Mouse (Mus musculus) heart, postnatal 25 days (tissue): ENCODE results near the gene Snrnp25. TPM values are rescaled to one million over a fixed set of nuclear protein-coding genes. Genes with fewer than 3 reads are reported as not detected.
A peak's percentile ranks its signal among the peaks of the same experiment; 100 is the strongest.

Experiments
- DNase-seq: peaks from one replicate; pipeline ENCODE4 v3.0.0; 2022; ENCODE audit warnings: low spot score
- intact Hi-C: fragments of 180-260 bp; cut with DNase I; formaldehyde crosslinking; loops from one replicate; pipeline ENCODE4 v1.15.1; 2025
- total RNA-seq, 2 experiments: library from RNA; stranded (reverse); gene quantifications; 2 replicates each; pipeline ENCODE4 v1.2.3; 2021

The Snrnp25 gene
- total RNA-seq, 2 experiments from 2014 or later, result 11.1 to 12.4 TPM

DNA sequence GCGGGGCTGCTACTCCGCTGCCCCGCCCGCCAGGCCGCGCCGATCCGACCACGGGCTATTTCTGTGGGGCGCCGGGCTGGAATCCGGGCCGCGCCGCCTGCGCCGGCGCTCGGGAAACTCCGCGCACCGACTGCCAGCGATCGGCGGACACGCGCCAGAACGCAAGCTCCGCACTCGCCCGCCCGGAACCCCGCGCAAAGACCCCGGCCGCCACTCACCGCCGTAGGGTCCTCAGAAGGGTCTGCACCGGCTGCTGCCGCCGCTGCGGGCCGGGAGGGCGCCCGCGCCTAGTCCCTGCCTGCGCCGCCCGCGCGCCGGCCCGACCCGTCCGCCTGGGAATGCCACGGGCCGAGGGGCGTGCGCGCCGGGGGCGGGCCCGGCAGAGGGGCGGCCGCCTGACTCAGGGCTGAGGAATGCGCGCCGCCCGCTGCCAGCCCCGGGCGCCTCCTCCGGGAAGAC is 16.8 kb downstream of the Snrnp25 start, which contains the start of gene Rhbdf1:
TSS of gene Rhbdf1 (minus strand) at position 350 of the 459 bp plus-strand sequence.
- intact Hi-C loops, result no loop called here
- DNase-seq, result peak; percentile 62

DNA sequence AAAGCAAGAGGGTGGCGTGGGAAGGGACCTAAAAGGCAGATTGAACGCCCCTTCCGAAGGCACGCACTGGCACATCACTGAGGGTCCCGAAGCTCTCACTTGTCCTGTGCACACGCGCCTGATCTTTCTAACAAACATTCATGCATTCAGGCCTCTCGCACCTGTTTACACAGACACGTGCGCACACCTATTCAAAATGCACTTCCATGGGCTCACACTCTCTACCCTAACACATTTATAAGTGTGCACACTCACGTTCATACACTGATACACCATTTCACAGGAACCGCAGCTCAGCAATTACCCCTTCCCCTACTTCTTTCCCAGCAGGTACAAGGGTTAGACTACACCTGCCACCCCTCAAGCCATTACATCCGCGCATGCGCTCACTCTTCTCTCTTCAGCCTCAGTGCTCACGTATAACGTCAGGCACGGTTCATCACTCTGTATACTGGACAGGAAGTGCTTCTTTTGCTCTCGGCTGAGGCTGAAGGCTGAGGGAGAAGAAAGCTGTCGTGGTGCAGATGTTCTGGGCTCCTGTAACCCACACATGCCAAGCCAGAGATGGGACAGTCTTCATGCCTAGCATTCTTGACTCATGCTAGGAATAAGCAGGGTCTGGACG is 17.5 kb downstream of the Snrnp25 start:
- no peak for DNase-seq
- intact Hi-C loops, result no loop called here

DNA sequence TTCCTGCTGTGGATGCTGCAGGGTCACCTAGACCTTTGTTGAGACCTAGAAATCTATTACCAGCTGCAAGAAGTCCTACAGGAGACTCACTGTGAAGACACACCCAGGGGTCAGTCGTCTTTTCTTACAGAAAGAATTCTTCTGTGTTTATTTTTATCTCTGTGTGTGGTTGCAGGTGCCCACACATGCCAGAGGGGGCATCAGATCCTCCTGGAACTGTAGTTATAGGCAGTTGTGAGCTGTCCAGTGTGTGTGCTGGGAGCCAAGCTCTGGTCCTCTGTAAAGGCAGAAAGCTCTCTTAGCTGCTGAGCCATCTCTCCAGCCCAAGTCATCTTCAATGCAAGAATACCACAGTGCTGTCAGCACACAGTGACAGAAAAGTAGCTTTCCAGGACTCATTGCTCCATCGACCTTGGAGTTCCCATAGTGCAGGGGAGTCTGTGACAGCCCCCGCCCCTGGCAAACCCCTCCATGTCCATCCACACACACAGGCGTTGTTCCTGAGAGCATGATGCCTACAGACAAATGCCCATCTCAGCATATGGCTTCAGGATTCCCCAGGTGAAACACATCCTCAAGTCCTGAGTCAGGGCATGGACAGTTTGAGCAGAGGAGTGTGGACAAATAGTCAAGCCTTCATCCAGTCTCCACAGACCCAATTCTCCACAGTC is 18.2 kb downstream of the Snrnp25 start:
- intact Hi-C loops, result no loop called here
- no peak for DNase-seq

DNA sequence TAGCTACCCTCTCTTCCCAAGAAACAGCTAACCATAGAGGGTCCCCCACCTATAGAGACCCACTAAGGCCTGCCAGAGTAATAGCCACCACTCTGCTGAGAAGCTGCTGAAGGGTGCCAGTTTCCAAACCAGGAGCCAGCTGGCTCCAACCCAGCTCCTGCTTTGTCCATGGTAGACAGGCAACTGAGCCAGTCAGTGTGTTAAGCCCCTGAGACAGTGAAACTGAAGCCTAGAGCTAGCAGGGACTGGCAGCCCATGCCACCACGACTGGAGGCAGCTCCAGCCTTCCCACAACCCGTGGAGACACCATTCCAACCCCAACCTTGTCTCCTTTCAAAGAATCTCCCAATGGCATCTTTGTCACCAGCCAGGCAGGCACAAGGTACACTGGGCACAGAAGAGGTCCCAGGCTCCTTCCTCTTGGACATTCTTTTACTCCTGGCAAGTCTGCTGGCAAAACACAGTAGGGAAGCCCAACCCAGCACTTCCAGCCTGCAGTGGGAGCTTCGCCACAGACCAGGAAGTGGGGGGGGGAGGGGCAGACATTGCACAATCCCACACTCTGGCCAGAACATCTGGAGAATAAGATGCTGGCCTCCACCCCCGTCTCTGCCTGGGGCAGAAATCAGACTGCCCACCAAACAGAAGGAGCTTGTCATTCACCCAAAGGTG is 19.4 kb downstream of the Snrnp25 start:
- intact Hi-C loops, result no loop called here
- DNase-seq, result peak; percentile 85

DNA sequence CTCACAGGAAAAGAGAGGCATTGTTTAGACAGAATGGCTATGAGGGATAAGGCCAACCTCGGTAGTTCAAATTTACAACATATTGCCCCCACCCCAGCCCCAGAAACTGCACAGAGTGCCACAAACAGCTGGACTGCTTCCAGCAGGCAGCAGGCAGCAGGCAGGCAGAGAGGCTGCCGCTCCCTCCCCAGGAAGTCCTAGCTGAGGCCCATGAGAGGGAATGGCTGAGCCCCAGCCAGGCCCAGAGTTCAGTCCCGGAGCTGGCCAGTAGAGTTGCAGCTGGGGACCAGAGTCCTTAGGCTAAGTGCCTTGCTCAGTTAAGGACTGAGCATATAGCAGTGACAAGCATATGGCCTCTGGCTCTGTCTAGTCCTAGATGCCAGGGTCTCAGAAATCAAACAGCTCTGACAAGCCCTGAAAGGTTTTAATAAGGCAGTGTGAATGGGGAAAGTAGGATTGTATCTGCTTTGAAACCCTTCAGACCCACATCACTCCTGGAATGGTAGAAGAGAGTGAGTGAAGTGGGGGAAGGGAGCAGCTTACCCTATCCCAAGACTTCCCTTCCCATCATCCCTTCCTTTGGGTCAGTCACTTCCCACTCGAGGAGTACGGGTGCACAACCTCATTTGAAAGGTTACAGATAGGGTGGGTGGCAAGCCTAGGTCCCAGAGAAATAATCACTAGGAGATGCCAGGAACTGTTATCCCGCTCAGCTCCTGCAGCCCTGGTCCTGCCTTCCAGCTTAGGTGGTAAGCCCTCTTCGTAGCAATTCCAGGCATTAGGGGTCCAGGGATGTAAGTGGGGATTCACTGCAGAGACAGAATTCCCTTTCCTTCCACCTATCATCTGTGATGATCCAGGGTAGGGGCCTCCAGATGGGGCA is 20.2 kb downstream of the Snrnp25 start:
- no peak for DNase-seq
- intact Hi-C loops, result no loop called here

DNA sequence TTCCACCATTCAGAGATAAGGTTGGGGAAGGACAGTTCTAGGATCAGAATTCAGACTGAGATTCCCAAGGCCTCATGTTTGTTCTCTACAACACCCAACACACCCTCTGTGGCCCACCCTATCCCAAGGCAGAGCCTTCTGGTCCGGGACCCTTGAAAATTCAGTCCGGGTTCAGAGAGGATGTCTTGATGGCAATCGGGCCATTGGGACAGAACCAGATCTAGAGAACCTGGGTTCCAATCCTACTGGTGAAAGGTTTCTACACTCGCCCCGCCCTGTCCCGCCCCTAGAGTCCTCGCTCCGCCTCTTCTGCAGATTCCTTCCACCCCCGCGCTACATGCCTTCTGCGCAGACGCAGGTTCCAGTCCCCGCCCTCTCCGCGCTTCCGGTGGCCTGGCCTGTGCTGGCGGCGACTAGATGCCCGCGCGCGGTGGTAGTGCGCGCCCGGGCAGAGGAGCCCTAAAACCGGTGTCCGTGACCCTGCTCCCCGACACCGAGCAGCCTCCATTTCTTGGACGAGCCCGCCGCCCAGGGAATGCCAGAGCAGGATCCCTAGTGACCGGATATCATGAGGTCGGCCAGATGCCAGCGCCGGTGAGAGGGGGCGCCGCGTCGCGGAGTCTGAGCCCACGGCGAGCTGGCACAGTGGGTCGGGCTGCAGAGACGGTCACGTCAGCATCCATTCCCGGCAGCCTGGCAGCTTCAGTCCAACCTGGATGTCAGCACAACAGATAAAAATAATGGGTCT is 21.1 kb downstream of the Snrnp25 start, which contains the start of gene Mpg:
TSS of gene Mpg (plus strand) at position 382 of the 748 bp plus-strand sequence.
- intact Hi-C loops, result no loop called here
- DNase-seq, result peak; percentile 79

DNA sequence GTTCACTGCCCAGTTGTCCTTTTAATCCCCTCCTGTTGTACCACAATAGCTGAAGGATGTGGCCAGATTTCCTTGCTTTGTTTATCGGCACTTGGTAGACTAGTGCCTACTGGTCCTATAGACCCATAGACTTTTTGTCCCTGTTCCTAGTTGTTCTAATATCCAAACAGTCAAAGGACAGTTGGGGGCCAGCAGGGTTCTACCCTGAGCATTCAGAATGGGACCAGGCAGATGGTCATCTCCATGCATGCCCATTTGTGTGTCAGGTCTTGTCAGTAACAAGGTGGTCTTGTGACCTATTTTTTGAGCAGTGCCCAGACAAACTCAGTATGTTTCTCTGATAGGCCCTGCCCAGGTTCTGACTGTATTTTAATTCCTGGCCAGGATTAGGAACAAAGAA is 21.8 kb downstream of the Snrnp25 start:
- intact Hi-C loops, result no loop called here
- DNase-seq, result no peak

DNA sequence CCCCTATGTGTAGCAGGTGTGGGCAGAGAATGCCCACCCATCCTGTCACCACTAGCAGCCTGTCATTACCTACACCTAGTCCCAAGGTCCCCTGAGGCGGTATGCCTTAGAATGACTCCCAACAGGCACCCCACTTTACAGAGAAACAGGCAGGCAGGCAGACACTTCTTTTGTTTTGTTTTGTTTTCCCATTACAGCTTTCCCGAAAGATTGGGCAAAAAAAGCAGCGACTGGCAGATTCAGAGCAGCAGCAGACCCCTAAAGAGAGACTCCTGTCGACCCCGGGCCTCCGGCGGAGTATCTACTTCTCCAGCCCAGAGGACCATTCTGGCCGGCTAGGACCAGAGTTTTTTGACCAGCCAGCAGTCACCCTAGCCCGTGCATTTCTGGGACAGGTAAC is 22.3 kb downstream of the Snrnp25 start:
- DNase-seq, result no peak
- intact Hi-C loops, result no loop called here

DNA sequence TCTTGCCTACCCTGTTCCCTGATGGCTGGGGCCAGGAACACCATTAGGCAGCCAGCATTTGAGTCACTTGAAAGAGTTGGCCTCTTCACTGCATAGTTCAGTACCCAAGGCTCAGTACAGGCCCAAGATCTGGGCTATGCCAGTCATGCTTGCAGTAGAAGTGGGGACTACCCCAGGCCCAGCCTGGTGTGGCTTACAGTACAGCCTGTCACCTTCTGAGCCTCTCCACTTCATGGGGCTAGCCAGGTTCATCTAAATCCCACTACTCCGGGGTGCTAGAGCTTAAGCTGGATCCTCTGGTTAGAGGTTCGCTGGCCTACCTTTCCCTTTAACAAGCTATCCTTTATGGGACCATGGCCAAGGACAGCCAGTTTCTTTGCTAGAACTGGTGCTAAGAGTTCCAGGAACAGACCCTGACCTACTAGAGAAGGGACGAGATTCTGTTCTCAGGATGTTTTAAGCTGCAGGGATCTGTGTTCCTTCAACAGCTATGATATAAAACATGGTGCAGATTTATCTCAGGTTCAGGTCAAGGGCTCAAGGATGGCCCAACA is 23.2 kb downstream of the Snrnp25 start:
- no peak for DNase-seq
- intact Hi-C loops, result no loop called here

DNA sequence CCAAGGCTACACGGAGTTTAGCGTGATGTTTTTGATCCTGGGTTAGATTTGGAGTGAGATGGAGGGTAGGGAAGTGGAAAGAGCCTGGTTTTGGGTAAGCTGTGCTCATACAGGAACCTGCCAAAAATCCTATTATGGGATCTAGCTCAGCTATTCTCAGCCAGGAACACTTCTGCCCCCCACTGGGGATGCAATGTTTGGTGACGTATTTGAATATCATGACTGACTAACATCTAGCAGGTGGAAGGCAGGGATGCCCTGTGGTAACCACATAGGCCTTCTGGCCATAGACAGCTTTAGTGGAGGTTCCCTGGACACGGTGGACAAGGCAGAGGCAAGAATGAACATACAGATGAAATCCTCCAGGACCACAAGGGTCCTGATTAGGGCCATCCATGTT is 25.0 kb downstream of the Snrnp25 start:
- no peak for DNase-seq
- intact Hi-C loops, result no loop called here

DNA sequence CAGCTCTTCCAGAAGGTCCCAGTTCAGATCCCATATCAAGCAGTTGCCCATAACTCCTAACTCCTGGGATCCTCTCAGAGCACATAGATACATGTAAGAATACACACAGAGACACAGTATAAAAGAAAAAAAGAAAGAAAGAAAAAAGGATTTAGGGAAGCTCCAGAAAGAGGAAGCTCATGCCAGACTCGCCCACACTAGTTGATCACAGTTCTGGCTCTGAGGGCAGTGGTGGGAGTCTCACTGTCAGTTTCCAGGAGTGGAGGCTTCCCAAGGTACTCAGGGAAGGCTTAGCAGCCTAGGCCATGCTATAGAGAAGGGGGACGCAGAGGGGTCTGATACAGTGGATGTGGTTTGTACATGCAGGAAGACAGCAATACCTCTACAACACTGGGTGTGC is 25.9 kb downstream of the Snrnp25 start:
- intact Hi-C loops, result no loop called here
- DNase-seq, result no peak

DNA sequence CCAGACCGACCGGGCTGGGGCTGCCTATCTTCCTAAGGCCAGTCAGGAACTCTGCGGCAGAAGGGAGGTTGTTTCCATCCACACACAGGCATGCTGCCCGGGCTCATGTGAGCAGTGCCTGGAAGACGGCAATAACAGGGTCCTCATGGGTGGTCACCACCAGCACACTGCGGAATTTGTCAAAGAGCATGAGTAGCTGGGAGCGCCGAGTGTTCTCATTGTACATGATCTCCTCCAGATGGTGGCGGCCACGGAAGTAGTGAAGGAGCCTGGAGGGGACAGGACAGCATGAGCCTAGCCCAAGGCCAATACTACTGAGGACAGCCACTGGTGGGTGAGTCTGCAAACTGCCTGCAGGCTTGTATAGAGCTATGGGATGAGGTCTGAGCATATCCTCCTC is 27.6 kb downstream of the Snrnp25 start:
- DNase-seq, result no peak
- intact Hi-C loops, result no loop called here

DNA sequence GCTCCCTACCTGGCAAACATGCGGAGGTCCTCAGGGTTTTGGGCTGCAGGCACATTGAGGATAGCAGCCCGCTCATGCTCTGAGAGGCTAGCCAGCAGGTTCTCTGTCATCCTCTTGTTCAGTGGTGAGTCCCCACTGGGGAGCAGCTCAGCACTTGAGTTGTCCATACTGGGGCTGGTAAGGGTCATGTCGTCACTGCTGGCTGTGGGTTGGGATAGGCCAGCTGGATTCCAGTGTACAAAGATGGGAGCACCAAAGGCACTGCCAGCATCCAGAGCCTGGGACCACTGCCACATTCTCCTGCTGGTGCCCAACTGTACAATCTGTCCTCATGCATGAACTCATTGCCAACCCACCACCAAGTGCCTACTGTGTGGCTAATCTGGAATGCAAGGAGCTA is 28.7 kb downstream of the Snrnp25 start:
- no peak for DNase-seq

DNA sequence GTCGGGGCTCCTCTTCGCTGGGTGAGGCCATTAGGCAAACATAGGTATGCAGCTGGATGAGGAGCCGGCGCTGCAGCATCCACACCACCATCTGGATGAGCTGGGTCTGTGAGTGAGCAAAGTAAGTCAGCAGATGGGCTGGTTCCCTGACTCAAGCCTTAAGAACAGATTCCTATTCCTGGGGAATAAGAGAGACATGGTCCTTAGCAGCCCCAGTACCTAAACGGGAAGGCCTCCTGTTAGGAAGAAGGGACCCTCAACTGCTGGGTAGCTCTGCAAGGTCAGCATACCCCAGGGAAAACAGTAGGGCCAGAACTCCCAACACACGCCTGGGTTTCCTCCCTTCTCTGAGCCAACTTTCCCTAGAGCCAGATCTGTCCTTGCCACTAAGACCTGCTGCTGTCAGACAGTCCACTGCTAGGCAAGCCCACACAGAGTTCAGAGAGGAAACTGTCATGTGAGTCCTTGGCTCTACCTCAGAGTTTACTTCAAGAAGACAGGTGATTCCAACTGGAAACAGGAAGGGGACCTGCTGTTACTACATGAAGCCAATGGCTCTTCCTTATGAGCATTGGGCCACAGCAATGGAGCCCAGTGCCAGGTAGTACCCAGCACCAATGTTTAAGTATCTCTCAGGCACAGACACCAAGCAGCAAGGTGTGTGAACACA is 29.7 kb downstream of the Snrnp25 start:
- no peak for DNase-seq

More for the DNA sequence above, 28.7 kb downstream of the Snrnp25 start:
- intact Hi-C loops, result no loop called here

DNA sequence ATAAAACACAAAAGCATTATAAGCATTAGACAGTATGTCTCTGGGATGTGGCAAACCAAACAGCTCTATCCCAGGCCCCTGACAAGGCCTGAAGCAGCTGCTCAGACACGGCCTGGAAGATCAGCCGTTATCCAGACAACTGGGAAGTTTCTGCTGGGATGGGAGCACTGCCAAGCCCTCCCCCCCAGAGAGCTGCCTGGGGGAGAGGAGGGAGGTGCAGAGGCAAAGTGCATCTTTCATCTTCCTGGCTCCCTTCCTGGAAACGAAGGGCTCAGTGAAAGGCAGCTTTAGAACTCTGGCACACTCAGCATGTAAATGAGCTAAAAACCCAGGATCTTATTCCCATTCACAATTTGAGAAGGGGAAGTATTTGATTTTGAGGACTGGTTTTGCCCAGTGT is 30.4 kb downstream of the Snrnp25 start:
- peak; percentile 55 for DNase-seq
- intact Hi-C loops, result no loop called here

More for the DNA sequence above, 29.7 kb downstream of the Snrnp25 start:
- intact Hi-C loops, result no loop called here

DNA sequence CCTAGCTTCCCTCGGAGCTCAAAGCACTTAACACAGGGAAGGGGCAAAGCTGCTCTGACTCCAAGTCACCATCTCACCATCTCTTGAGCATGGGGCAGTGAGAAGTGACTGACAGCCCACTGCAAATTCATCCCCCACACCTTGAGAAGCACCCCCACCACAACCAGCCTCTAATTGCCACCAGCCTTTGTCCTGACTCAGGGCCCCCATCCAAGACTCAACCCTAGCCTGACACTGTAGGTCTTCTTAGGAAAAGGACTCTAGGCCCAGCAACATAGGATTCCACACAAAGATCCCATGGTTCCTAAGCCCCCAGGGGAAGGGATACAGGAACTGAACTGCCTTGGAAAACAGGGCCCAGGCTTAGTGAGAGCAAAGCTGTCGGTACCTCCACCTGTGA is 30.9 kb downstream of the Snrnp25 start:
- intact Hi-C loops, result no loop called here
- no peak for DNase-seq

DNA sequence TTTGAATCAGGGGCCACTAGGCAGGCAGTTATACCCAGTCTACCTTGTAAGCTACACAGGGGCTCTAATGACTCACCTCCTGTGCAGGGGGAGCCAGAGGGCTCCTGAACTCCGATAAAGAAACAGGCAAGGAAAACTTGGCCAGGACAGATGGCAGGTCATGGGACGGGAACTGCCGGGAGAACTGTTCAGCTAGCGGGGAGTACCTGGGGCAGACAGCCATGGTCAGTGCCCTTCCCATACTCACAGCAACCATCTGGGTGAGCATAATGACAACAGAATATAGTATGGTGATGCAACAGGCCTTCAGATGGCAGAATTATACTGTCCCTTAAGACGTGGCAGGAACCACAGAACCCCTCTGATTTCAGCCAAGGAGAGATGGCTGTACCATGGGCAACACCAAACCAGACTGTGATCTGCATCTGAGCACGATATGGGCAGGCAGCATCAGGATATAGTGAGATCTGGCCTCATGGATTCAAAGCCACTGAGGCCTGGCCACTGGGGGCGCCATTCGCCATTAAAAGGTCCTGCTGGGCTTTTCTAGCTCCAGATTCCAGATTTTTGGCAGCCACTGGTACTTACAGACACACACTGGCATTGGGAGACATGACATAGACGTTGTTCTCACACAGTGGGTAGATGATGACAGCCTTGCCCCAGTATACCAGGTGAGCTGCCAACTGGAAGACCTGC is 31.6 kb downstream of the Snrnp25 start:
- no peak for DNase-seq
- intact Hi-C loops, result no loop called here

DNA sequence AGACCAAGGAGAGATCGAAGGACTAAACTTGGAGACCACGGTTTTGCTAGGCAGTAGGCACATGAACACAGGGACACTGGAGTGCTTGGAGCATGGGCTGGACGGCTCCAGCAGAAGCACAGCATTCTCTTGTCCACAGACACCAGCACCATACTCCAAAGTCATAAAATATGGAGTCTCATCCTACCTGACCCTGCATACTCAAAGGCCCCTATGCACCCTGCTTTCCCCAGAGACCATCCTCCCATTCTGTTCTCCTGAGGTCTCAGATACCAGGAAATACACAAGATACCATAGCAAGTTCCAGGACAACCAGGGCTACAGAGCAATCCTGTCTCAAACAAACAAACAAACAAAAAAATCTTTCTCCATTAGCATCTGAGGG is 32.2 kb downstream of the Snrnp25 start:
- intact Hi-C loops, result no loop called here
- no peak for DNase-seq
